ENCODE assay signal across 8 mouse cellular contexts in genomic region chr4:55005521-55005969, GRCm38 (mm10).
DNase-seq lines count a peak whose midpoint lies in the region; ATAC-seq and TF ChIP-seq lines count a peak whose summit lies in the region.

No protein-coding gene starts in this region.

- intact Hi-C loops in heart, adult 2 months (cut with DNase I), result loop anchor here (2.0 to 5.0 kb wide), 2 partner anchors 57 to 72 kb away; no protein-coding TSS in a partner anchor

- peak; percentile 55 for DNase-seq in adrenal gland, adult 8-10 months
- peak; percentile 31 to 40 for DNase-seq in cerebellum, postnatal 36 days
- peak; percentile 49 to 53 for DNase-seq in heart, adult 2 months
- DNase-seq in kidney, adult 2 months, result peak; percentile 45
- no peak for DNase-seq in thymus, postnatal 14 days

- no peak overlapping the region for H3K9ac ChIP-seq in heart, adult 2 months (ENCODE audit: low read depth, low read length)
- no peak overlapping the region for H3K9ac ChIP-seq in limb, embryonic 15.5 days
- no peak overlapping the region for H3K9ac ChIP-seq in midbrain, embryonic 15.5 days
- no peak overlapping the region for H3K9ac ChIP-seq in stomach, embryonic 15.5 days

- no peaks in the 10 kb centered on the region for H3K9me3 ChIP-seq in limb, embryonic 15.5 days
- H3K9me3 ChIP-seq in midbrain, embryonic 15.5 days, result no peaks in the 10 kb centered on the region
- no peaks in the 10 kb centered on the region for H3K9me3 ChIP-seq in stomach, embryonic 15.5 days

- peak overlapping the region; percentile 34; the same call in 1 of the 2 replicates for H3K4me2 ChIP-seq in limb, embryonic 15.5 days
- H3K4me2 ChIP-seq in midbrain, embryonic 15.5 days, result peak overlapping the region; percentile 33
- H3K4me2 ChIP-seq in stomach, embryonic 15.5 days, result peak overlapping the region; percentile 34

- no peak for ATAC-seq in limb, embryonic 15.5 days (ENCODE audit: insufficient number of reproducible peaks, low FRiP score, low TSS enrichment, low read depth)
- peak; percentile 88 for ATAC-seq in midbrain, embryonic 15.5 days (replicated peaks)
- ATAC-seq in stomach, embryonic 15.5 days (ENCODE audit: insufficient read depth, low FRiP score, low read depth), result peak; percentile 67

- 29% methylated on average over 9 of the region's 9 CpGs for WGBS in heart, adult 2 months
- 30% methylated on average over 9 of the region's 9 CpGs for WGBS in kidney, adult 2 months
- 19% methylated on average over 9 of the region's 9 CpGs for WGBS in limb, embryonic 15.5 days
- 9% methylated on average over 9 of the region's 9 CpGs for WGBS in midbrain, embryonic 15.5 days
- WGBS in stomach, embryonic 15.5 days, result 10% methylated on average over 9 of the region's 9 CpGs

- H3K27ac ChIP-seq in heart, adult 2 months, result peak overlapping the region; percentile 67
- H3K27ac ChIP-seq in kidney, adult 2 months (ENCODE audit: insufficient read depth, low read depth, low read length), result peak overlapping the region; percentile 92
- peak overlapping the region; percentile 68 for H3K27ac ChIP-seq in limb, embryonic 15.5 days
- H3K27ac ChIP-seq in midbrain, embryonic 15.5 days, result peak overlapping the region; percentile 85
- peak overlapping the region; percentile 82 for H3K27ac ChIP-seq in stomach, embryonic 15.5 days

- no peak for TF ChIP-seq POLR2A in heart, adult 2 months (IDR thresholded peaks at IDR 0.05; ENCODE audit: insufficient read depth, low read depth, low read length)
- no peak for TF ChIP-seq POLR2A in kidney, adult 2 months (IDR thresholded peaks at IDR 0.05; ENCODE audit: low read depth, low read length)

- no peak for TF ChIP-seq EP300 in heart, adult 2 months (IDR thresholded peaks at IDR 0.05; ENCODE audit: insufficient read depth, low read depth, low read length)

- H3K4me3 ChIP-seq in heart, adult 2 months, result peak overlapping the region; percentile 22; the same call in 1 of the 2 replicates
- no peak overlapping the region for H3K4me3 ChIP-seq in kidney, adult 2 months (ENCODE audit: insufficient read depth, low read depth, low read length)
- peak overlapping the region; percentile 17 for H3K4me3 ChIP-seq in limb, embryonic 15.5 days
- H3K4me3 ChIP-seq in midbrain, embryonic 15.5 days, result no peak overlapping the region
- H3K4me3 ChIP-seq in stomach, embryonic 15.5 days (replicated peaks), result no peak overlapping the region; the same call in 1 of the 2 replicates

- no peaks in the 10 kb centered on the region for H3K27me3 ChIP-seq in heart, adult 2 months (ENCODE audit: control insufficient read depth, insufficient read depth, low read length)
- H3K27me3 ChIP-seq in kidney, adult 2 months (replicated peaks; ENCODE audit: control insufficient read depth, insufficient read depth, low read length), result no peaks in the 10 kb centered on the region
- no peaks in the 10 kb centered on the region for H3K27me3 ChIP-seq in limb, embryonic 15.5 days
- no peaks in the 10 kb centered on the region for H3K27me3 ChIP-seq in midbrain, embryonic 15.5 days (replicated peaks)
- H3K27me3 ChIP-seq in stomach, embryonic 15.5 days (replicated peaks), result no peaks in the 10 kb centered on the region

- no peaks in the 10 kb centered on the region for H3K79me2 ChIP-seq in heart, adult 2 months (replicated peaks; ENCODE audit: control insufficient read depth, insufficient read depth, low read length)

- H3K4me1 ChIP-seq in heart, adult 2 months (ENCODE audit: control insufficient read depth, insufficient read depth, low read length), result peaks cover 28% of the 10 kb centered on the region
- H3K4me1 ChIP-seq in kidney, adult 2 months (ENCODE audit: control insufficient read depth, insufficient read depth, low read length), result peaks cover 26% of the 10 kb centered on the region
- peaks cover 22% of the 10 kb centered on the region for H3K4me1 ChIP-seq in limb, embryonic 15.5 days
- peaks cover 28% of the 10 kb centered on the region for H3K4me1 ChIP-seq in midbrain, embryonic 15.5 days
- peaks cover 24% of the 10 kb centered on the region for H3K4me1 ChIP-seq in stomach, embryonic 15.5 days

- H3K36me3 ChIP-seq in heart, adult 2 months (ENCODE audit: control insufficient read depth, insufficient read depth, low read length), result peaks cover 30% of the 10 kb centered on the region
- no peaks in the 10 kb centered on the region for H3K36me3 ChIP-seq in kidney, adult 2 months (ENCODE audit: control insufficient read depth, insufficient read depth, low read length)
- H3K36me3 ChIP-seq in limb, embryonic 15.5 days, result peaks cover 35% of the 10 kb centered on the region
- peaks cover 28% of the 10 kb centered on the region for H3K36me3 ChIP-seq in midbrain, embryonic 15.5 days (replicated peaks)
- peaks cover 26% of the 10 kb centered on the region for H3K36me3 ChIP-seq in stomach, embryonic 15.5 days

- TF ChIP-seq CTCF in heart, adult 2 months (IDR thresholded peaks at IDR 0.05), result no peak
- TF ChIP-seq CTCF in kidney, adult 2 months (conservative IDR thresholded peaks at IDR 0.05; ENCODE audit: insufficient read depth, insufficient read length, low read depth, low read length), result no peak

Comparison
In these comparisons a context has a peak if more than half of its experiments do, and no peak if none do; other contexts are left out.
1. H3K4me3 ChIP-seq: peak in heart, adult 2 months (single experiment) and limb, embryonic 15.5 days (single experiment); none in kidney, adult 2 months (single experiment), midbrain, embryonic 15.5 days (single experiment) and stomach, embryonic 15.5 days (single experiment).
2. Peak in every context shown above with its lines, with median percentiles within 50 percentile points of each other: H3K27ac ChIP-seq and H3K4me2 ChIP-seq.